Mouse (Mus musculus) heart, embryonic 16.5 days (tissue): Measurements from ENCODE around the gene Bcam. TPM values are rescaled to one million over a fixed set of nuclear protein-coding genes. Genes with fewer than 3 reads are reported as not detected.
"Not testable (repeated sequence)": the region's sequence is repeated elsewhere in the genome, so short reads cannot be mapped to it uniquely, and the experiment has no call there.

ENCODE experiments used
- ATAC-seq: fragments of 200-750 bp; cut with Nextera tagmentation; replicated peaks from 2 replicates; pipeline ENCODE4 v1.8.0; 2017; ENCODE audit warnings: moderate number of reproducible peaks; ENCODE audit not compliant: insufficient read depth, low FRiP score; ENCODE audit errors: extremely low read depth
- H3K27ac ChIP-seq: fragments of 300-500 bp; sonication (generic); 2 replicates; pipeline ENCODE4 v1.5.1; 2014; ENCODE audit warnings: mild to moderate bottlenecking, low read length, control low read depth, moderate library complexity
- H3K27me3 ChIP-seq: fragments of 300-500 bp; sonication (generic); 2 replicates; pipeline ENCODE4 v1.6.1; 2014; ENCODE audit warnings: low read length, mixed read lengths; ENCODE audit not compliant: control insufficient read depth, insufficient read depth
- H3K36me3 ChIP-seq: fragments of 300-500 bp; sonication (generic); 2 replicates; pipeline ENCODE4 v1.6.1; 2014; ENCODE audit not compliant: control insufficient read depth, insufficient read depth
- H3K4me1 ChIP-seq: fragments of 300-500 bp; sonication (generic); 2 replicates; pipeline ENCODE4 v1.6.1; 2014; ENCODE audit warnings: low read length, mixed read lengths; ENCODE audit not compliant: control insufficient read depth, insufficient read depth
- H3K4me2 ChIP-seq: fragments of 300-500 bp; sonication (generic); 2 replicates; pipeline ENCODE4 v1.6.1; 2014; ENCODE audit warnings: low read depth, mild to moderate bottlenecking, control low read depth, low read length
- H3K4me3 ChIP-seq: fragments of 300-500 bp; sonication (generic); 2 replicates; pipeline ENCODE4 v1.5.1; 2014; ENCODE audit warnings: mild to moderate bottlenecking, control low read depth, low read length
- H3K9ac ChIP-seq: fragments of 300-500 bp; sonication (generic); 2 replicates; pipeline ENCODE4 v1.6.1; 2014; ENCODE audit warnings: low read length, control low read depth
- H3K9me3 ChIP-seq: fragments of 300-500 bp; sonication (generic); replicated peaks from 2 replicates; pipeline ENCODE4 v1.6.1; 2016; ENCODE audit warnings: low read length; ENCODE audit not compliant: control insufficient read depth
- WGBS: fragments of 180-500 bp; shearing (Covaris S2); extraction: QIAGEN DNeasy Blood & Tissue Kit; methylation state at CpG from one replicate; pipeline ENCODE4 v1.1.7; 2014; 5-methylcytosine and 5-hydroxymethylcytosine counted together
- polyA plus RNA-seq: library from polyadenylated mRNA; unstranded; fragments of >200 nt; fragmentation: Nextera tagmentation; extraction: Ambion mirVana; gene quantifications from 2 replicates; pipeline ENCODE4 v1.2.1, GENCODE M21; 2015

The Bcam gene
- polyA plus RNA-seq, 1 experiment from 2014 or later, result 413 TPM

GRCm38 (mm10) chr7:19792701-19793630 is 22.1 kb upstream of the Bcam start:
- Histone ChIP-seq H3K4me1 (peaks cover 5% of the 10 kb centered on the region), H3K9me3 (no peaks in the 10 kb centered on the region), H3K27ac (no peak overlapping the region), H3K27me3 (peaks cover 14% of the 10 kb centered on the region), H3K9ac (no peak overlapping the region), H3K4me2 (no peak overlapping the region), H3K4me3 (no peak overlapping the region), H3K36me3 (no peaks in the 10 kb centered on the region)
- ATAC-seq, result no peak
- WGBS, result 79% methylated on average over 19 of the region's 19 CpGs

DNA sequence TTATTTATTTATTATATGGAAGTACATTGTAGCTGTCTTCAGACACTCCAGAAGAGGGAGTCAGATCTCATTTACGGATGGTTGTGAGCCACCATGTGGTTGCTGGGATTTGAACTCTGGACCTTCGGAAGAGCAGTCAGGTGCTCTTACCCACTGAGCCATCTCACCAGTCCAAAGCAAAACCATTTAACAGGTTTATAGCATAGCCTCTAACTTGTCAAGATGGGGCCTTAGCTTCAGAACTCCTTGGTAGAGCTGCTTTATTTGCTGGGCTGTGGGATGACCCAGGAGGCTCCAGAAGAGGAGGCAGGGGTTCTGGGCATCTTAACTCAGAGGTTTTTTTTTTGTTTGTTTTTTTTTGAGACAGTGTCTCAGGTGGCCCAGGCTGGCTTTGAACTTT is 20.7 kb upstream of the Bcam start:
- H3K27ac ChIP-seq, H3K4me1 ChIP-seq, H3K36me3 ChIP-seq, H3K4me2 ChIP-seq, ATAC-seq, H3K9ac ChIP-seq, H3K9me3 ChIP-seq, H3K27me3 ChIP-seq, H3K4me3 ChIP-seq: not testable (repeated sequence)
- WGBS, result 77% methylated on average over 2 of the region's 2 CpGs

- Histone ChIP-seq H3K4me3 (peak overlapping the region; percentile 49), H3K36me3 (no peaks in the 10 kb centered on the region), H3K9ac (peak overlapping the region; percentile 74), H3K4me1 (peaks cover 3% of the 10 kb centered on the region), H3K27me3 (no peaks in the 10 kb centered on the region), H3K9me3 (no peaks in the 10 kb centered on the region), H3K4me2 (peak overlapping the region; percentile 83), H3K27ac (0 out of 2 replicates have a peak overlapping the region, but pooled peaks have one; percentile 16)
- under 1% methylated on average over 19 of the region's 19 CpGs for WGBS
- peak; percentile 71 for ATAC-seq
These were observed 19.1 kb upstream of the Bcam start for GRCm38 (mm10) chr7:19789904-19790347.

- Histone ChIP-seq H3K9me3 (no peaks in the 10 kb centered on the region), H3K4me1 (peaks cover 3% of the 10 kb centered on the region), H3K4me2 (no peak overlapping the region), H3K36me3 (no peaks in the 10 kb centered on the region), H3K9ac (no peak overlapping the region), H3K4me3 (no peak overlapping the region), H3K27me3 (no peaks in the 10 kb centered on the region), H3K27ac (no peak overlapping the region)
- 42% methylated on average over 12 of the region's 12 CpGs for WGBS
- ATAC-seq, result no peak
These were observed 15.2 kb upstream of the Bcam start for GRCm38 (mm10) chr7:19785874-19786458.

GRCm38 (mm10) chr7:19784764-19785535 is 14.1 kb upstream of the Bcam start:
- H3K9me3 ChIP-seq, result no peaks in the 10 kb centered on the region
- H3K4me1 ChIP-seq, result peaks cover 3% of the 10 kb centered on the region
- H3K27me3 ChIP-seq, result no peaks in the 10 kb centered on the region
- H3K9ac ChIP-seq, result no peak overlapping the region
- H3K4me2 ChIP-seq, result no peak overlapping the region
- no peak for ATAC-seq
- H3K4me3 ChIP-seq, result no peak overlapping the region
- no peak overlapping the region for H3K27ac ChIP-seq
- 20% methylated on average over 11 of the region's 11 CpGs for WGBS
- H3K36me3 ChIP-seq, result no peaks in the 10 kb centered on the region

DNA sequence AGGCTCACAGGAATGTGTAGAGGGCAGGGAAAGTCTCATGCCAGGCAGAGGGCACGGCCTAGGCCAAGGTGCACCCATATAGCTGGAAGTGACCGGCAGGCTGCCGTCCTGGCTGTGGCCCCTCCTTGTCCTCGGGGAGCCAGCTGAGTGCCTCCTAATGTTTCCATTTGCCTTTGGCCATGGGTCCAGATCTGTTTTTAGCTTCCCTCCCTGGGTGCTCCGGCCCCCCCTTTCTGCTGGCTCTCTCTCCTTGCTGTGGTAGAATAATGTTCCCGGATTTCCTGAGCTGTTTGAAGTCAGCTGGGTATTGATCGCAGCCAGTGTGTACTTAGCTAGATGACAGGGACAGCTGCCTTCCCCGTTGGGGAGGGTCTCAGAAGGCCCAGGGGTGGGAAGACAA is 12.8 kb upstream of the Bcam start:
- no peaks in the 10 kb centered on the region for H3K4me1 ChIP-seq
- no peak overlapping the region for H3K27ac ChIP-seq
- ATAC-seq, result no peak
- no peaks in the 10 kb centered on the region for H3K27me3 ChIP-seq
- H3K36me3 ChIP-seq, result no peaks in the 10 kb centered on the region
- no peak overlapping the region for H3K4me2 ChIP-seq
- H3K4me3 ChIP-seq, result no peak overlapping the region
- WGBS, result 72% methylated on average over 8 of the region's 8 CpGs
- 0 out of 2 replicates have a peak, but pooled peaks cover 2% of the 10 kb centered on the region for H3K9me3 ChIP-seq
- H3K9ac ChIP-seq, result no peak overlapping the region

DNA sequence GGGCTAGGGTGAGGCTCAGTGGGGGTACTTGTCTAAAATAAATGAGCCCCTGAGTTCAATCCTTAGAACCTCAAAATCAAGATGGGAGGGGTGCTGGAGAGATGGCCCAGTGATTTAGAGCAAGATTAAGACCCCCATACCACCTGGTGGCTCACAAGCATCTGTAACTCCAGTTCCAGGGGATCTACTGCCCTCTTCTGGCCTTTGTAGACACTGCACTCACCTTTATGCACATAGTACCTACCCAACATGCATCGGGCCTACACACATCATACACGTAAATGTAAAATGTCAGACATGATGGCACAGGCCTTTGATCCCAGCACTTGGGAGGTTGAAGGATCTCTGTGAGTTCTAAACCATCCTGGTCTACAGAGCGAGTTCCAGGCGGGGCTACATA is 11.8 kb upstream of the Bcam start:
- Histone ChIP-seq H3K9me3 (0 out of 2 replicates have a peak, but pooled peaks cover 2% of the 10 kb centered on the region), H3K27ac (no peak overlapping the region), H3K4me3 (no peak overlapping the region), H3K4me2 (no peak overlapping the region), H3K4me1 (no peaks in the 10 kb centered on the region), H3K27me3 (no peaks in the 10 kb centered on the region), H3K36me3 (no peaks in the 10 kb centered on the region), H3K9ac (no peak overlapping the region)
- ATAC-seq, result no peak
- 86% methylated on average over 4 of the region's 4 CpGs for WGBS

GRCm38 (mm10) chr7:19781741-19782140 is 10.9 kb upstream of the Bcam start:
- H3K9me3 ChIP-seq, result 0 out of 2 replicates have a peak, but pooled peaks cover 2% of the 10 kb centered on the region
- H3K4me1 ChIP-seq, result no peaks in the 10 kb centered on the region
- H3K27ac ChIP-seq, result no peak overlapping the region
- no peak for ATAC-seq
- no peaks in the 10 kb centered on the region for H3K36me3 ChIP-seq
- WGBS, result 84% methylated on average over 7 of the region's 7 CpGs
- H3K4me3 ChIP-seq, result no peak overlapping the region
- H3K4me2 ChIP-seq, result no peak overlapping the region
- no peaks in the 10 kb centered on the region for H3K27me3 ChIP-seq
- no peak overlapping the region for H3K9ac ChIP-seq
